Mouse (Mus musculus) lung, embryonic 15.5 days (tissue): ENCODE measurements around the gene Gpatch2. TPM values are rescaled to one million over a fixed set of nuclear protein-coding genes. Genes with fewer than 3 reads are reported as not detected.
A peak's percentile ranks its signal among the peaks of the same experiment; 100 is the strongest.

ENCODE experiments used
- ATAC-seq: fragments of 200-750 bp; cut with Nextera tagmentation; 2 replicates; pipeline ENCODE4 v1.8.0; 2017; ENCODE audit warnings: moderate number of reproducible peaks, borderline replicate concordance; ENCODE audit not compliant: low FRiP score, low TSS enrichment; ENCODE audit errors: extremely low read depth
- H3K27ac ChIP-seq: fragments of 300-500 bp; sonication (generic); 2 replicates; pipeline ENCODE4 v1.5.1; 2015; ENCODE audit warnings: moderate library complexity, mild to moderate bottlenecking, inconsistent platforms
- H3K27me3 ChIP-seq: fragments of 300-500 bp; sonication (generic); 2 replicates; pipeline ENCODE4 v1.6.1; 2015; ENCODE audit warnings: inconsistent platforms
- H3K36me3 ChIP-seq: fragments of 300-500 bp; sonication (generic); 2 replicates; pipeline ENCODE4 v1.6.1; 2015; ENCODE audit warnings: inconsistent platforms
- H3K4me1 ChIP-seq: fragments of 300-500 bp; sonication (generic); 2 replicates; pipeline ENCODE4 v1.6.1; 2015; ENCODE audit warnings: inconsistent platforms
- H3K4me2 ChIP-seq: fragments of 300-500 bp; sonication (generic); 2 replicates; pipeline ENCODE4 v1.6.1; 2015; ENCODE audit warnings: inconsistent platforms, mild to moderate bottlenecking, moderate library complexity
- H3K4me3 ChIP-seq: fragments of 300-500 bp; sonication (generic); 2 replicates; pipeline ENCODE4 v1.5.1; 2015; ENCODE audit warnings: mild to moderate bottlenecking, inconsistent platforms
- H3K9ac ChIP-seq: fragments of 300-500 bp; sonication (generic); 2 replicates; pipeline ENCODE4 v1.6.1; 2015; ENCODE audit warnings: inconsistent platforms
- H3K9me3 ChIP-seq: fragments of 300-500 bp; sonication (generic); 2 replicates; pipeline ENCODE4 v1.6.1; 2016; ENCODE audit warnings: inconsistent platforms
- WGBS: fragments of 180-500 bp; shearing (Covaris S2); methylation state at CpG from one replicate; pipeline ENCODE4 v1.1.7; 2015; 5-methylcytosine and 5-hydroxymethylcytosine counted together
- polyA plus RNA-seq: library from polyadenylated mRNA; unstranded; fragments of >200 nt; fragmentation: Nextera tagmentation; extraction: Ambion mirVana; gene quantifications from 2 replicates; pipeline ENCODE4 v1.2.1, GENCODE M21; 2015

Gpatch2 gene
- polyA plus RNA-seq: 17.6 and 17.7 TPM in 2 replicates

GRCm38 (mm10) chr1:187215181-187216116, at the start of gene Gpatch2, which contains the start of gene Spata17:
Gpatch2 (plus strand) TSS chr1:187215508.
Spata17 (minus strand) TSS chr1:187215465.
- 1% methylated on average over 58 of the region's 58 CpGs for WGBS
- peak within 1 kb of the TSS; percentile 65 for H3K27ac ChIP-seq
- peak within 1 kb of the TSS; percentile 81 for H3K4me3 ChIP-seq
- H3K9me3 ChIP-seq: no peaks in the 10 kb centered on the region
- peak within 1 kb of the TSS; percentile 78 for H3K9ac ChIP-seq
- peak; percentile 87 for ATAC-seq
- peak within 1 kb of the TSS; percentile 77 for H3K4me2 ChIP-seq
- no peaks in the 10 kb centered on the region for H3K36me3 ChIP-seq
- no peaks in the 10 kb centered on the region for H3K27me3 ChIP-seq
- H3K4me1 ChIP-seq: peaks cover 15% of the 10 kb centered on the region; the same call in 1 of the 2 replicates

GRCm38 (mm10) chr1:187169646-187170045, 45.7 kb upstream of the Gpatch2 start:
- H3K27me3 ChIP-seq: no peaks in the 10 kb centered on the region
- no peaks in the 10 kb centered on the region for H3K36me3 ChIP-seq
- no peak overlapping the region for H3K4me2 ChIP-seq
- H3K9me3 ChIP-seq: no peaks in the 10 kb centered on the region
- WGBS: 81% methylated on average over 7 of the region's 7 CpGs
- no peak for ATAC-seq
- no peak overlapping the region for H3K9ac ChIP-seq
- H3K4me1 ChIP-seq: no peaks in the 10 kb centered on the region
- H3K4me3 ChIP-seq: no peak overlapping the region
- H3K27ac ChIP-seq: no peak overlapping the region

GRCm38 (mm10) chr1:187170361-187170760, 44.9 kb upstream of the Gpatch2 start:
- H3K9ac ChIP-seq: no peak overlapping the region
- no peaks in the 10 kb centered on the region for H3K36me3 ChIP-seq
- H3K4me2 ChIP-seq: no peak overlapping the region
- no peak overlapping the region for H3K4me3 ChIP-seq
- H3K4me1 ChIP-seq: no peaks in the 10 kb centered on the region
- WGBS: 37% methylated on average over 3 of the region's 3 CpGs
- no peaks in the 10 kb centered on the region for H3K27me3 ChIP-seq
- H3K9me3 ChIP-seq: no peaks in the 10 kb centered on the region
- no peak overlapping the region for H3K27ac ChIP-seq
- ATAC-seq: no peak

- no peak overlapping the region for H3K27ac ChIP-seq
- H3K9ac ChIP-seq: no peak overlapping the region
- WGBS: 78% methylated on average over 1 of the region's 1 CpGs
- no peaks in the 10 kb centered on the region for H3K4me1 ChIP-seq
- H3K9me3 ChIP-seq: no peaks in the 10 kb centered on the region
- no peak overlapping the region for H3K4me3 ChIP-seq
- no peaks in the 10 kb centered on the region for H3K36me3 ChIP-seq
- no peaks in the 10 kb centered on the region for H3K27me3 ChIP-seq
- ATAC-seq: no peak
- no peak overlapping the region for H3K4me2 ChIP-seq
Measured at GRCm38 (mm10) chr1:187175991-187176390, 39.3 kb upstream of the Gpatch2 start.

- ATAC-seq: no peak
- no peaks in the 10 kb centered on the region for H3K4me1 ChIP-seq
- H3K36me3 ChIP-seq: no peaks in the 10 kb centered on the region
- H3K4me3 ChIP-seq: no peak overlapping the region
- H3K9ac ChIP-seq: no peak overlapping the region
- H3K9me3 ChIP-seq: no peaks in the 10 kb centered on the region
- no peak overlapping the region for H3K4me2 ChIP-seq
- H3K27ac ChIP-seq: no peak overlapping the region
- 43% methylated on average over 1 of the region's 1 CpGs for WGBS
- no peaks in the 10 kb centered on the region for H3K27me3 ChIP-seq
Measured at GRCm38 (mm10) chr1:187178546-187178945, 36.8 kb upstream of the Gpatch2 start.

GRCm38 (mm10) chr1:187205506-187205905, 9.8 kb upstream of the Gpatch2 start:
- no peak overlapping the region for H3K4me3 ChIP-seq
- 37% methylated on average over 6 of the region's 6 CpGs for WGBS
- no peak overlapping the region for H3K27ac ChIP-seq
- H3K27me3 ChIP-seq: no peaks in the 10 kb centered on the region
- no peak overlapping the region for H3K9ac ChIP-seq
- H3K36me3 ChIP-seq: no peaks in the 10 kb centered on the region
- no peak overlapping the region for H3K4me2 ChIP-seq
- H3K9me3 ChIP-seq: no peaks in the 10 kb centered on the region
- no peaks in the 10 kb centered on the region for H3K4me1 ChIP-seq
- no peak for ATAC-seq

GRCm38 (mm10) chr1:187209496-187209895, 5.8 kb upstream of the Gpatch2 start:
- no peaks in the 10 kb centered on the region for H3K27me3 ChIP-seq
- no peak overlapping the region for H3K27ac ChIP-seq
- no peak overlapping the region for H3K4me2 ChIP-seq
- H3K9me3 ChIP-seq: no peaks in the 10 kb centered on the region
- H3K4me3 ChIP-seq: no peak overlapping the region
- no peaks in the 10 kb centered on the region for H3K36me3 ChIP-seq
- H3K4me1 ChIP-seq: no peaks in the 10 kb centered on the region
- ATAC-seq: no peak
- WGBS: 33% methylated on average over 4 of the region's 4 CpGs
- no peak overlapping the region for H3K9ac ChIP-seq

GRCm38 (mm10) chr1:187210736-187211135, 4.6 kb upstream of the Gpatch2 start:
- Histone ChIP-seq H3K36me3 (no peaks in the 10 kb centered on the region), H3K27me3 (no peaks in the 10 kb centered on the region), H3K9ac (no peak overlapping the region), H3K27ac (no peak overlapping the region), H3K4me1 (0 out of 2 replicates have a peak, but pooled peaks cover under 1% of the 10 kb centered on the region), H3K4me2 (no peak overlapping the region), H3K4me3 (no peak overlapping the region), H3K9me3 (no peaks in the 10 kb centered on the region)
- ATAC-seq: no peak
- 87% methylated on average over 4 of the region's 4 CpGs for WGBS

- Histone ChIP-seq H3K27me3 (no peaks in the 10 kb centered on the region), H3K27ac (no peak overlapping the region; the same call in 1 of the 2 replicates), H3K36me3 (no peaks in the 10 kb centered on the region), H3K9ac (no peak overlapping the region), H3K4me1 (peaks cover 15% of the 10 kb centered on the region; the same call in 1 of the 2 replicates), H3K9me3 (no peaks in the 10 kb centered on the region), H3K4me3 (no peak overlapping the region), H3K4me2 (no peak overlapping the region)
- ATAC-seq: no peak; the same call in 1 of the 2 replicates
- 78% methylated on average over 9 of the region's 9 CpGs for WGBS
Measured at GRCm38 (mm10) chr1:187216620-187217410, 1.5 kb downstream of the Gpatch2 start.

- Histone ChIP-seq H3K36me3 (peaks cover 3% of the 10 kb centered on the region; the same call in 1 of the 2 replicates), H3K9ac (no peak overlapping the region), H3K4me2 (no peak overlapping the region), H3K4me1 (peaks cover 15% of the 10 kb centered on the region; the same call in 1 of the 2 replicates), H3K27ac (no peak overlapping the region), H3K4me3 (no peak overlapping the region), H3K9me3 (no peaks in the 10 kb centered on the region), H3K27me3 (no peaks in the 10 kb centered on the region)
- WGBS: 63% methylated on average over 6 of the region's 6 CpGs
- no peak for ATAC-seq
Measured at GRCm38 (mm10) chr1:187220756-187221155, 5.4 kb downstream of the Gpatch2 start.

- Histone ChIP-seq H3K9me3 (no peaks in the 10 kb centered on the region), H3K27ac (0 out of 2 replicates have a peak overlapping the region, but pooled peaks have one; percentile 19), H3K4me1 (peaks cover 16% of the 10 kb centered on the region), H3K36me3 (peaks cover 8% of the 10 kb centered on the region; the same call in 1 of the 2 replicates), H3K4me2 (no peak overlapping the region), H3K9ac (no peak overlapping the region), H3K27me3 (no peaks in the 10 kb centered on the region), H3K4me3 (no peak overlapping the region)
- 53% methylated on average over 11 of the region's 11 CpGs for WGBS
- no peak for ATAC-seq
Measured at GRCm38 (mm10) chr1:187226328-187227025, 11.2 kb downstream of the Gpatch2 start.
